Mouse (Mus musculus) lung, adult 2 months (tissue): Measurements from ENCODE around the gene Tmem108.

Experiments used
- CTCF ChIP-seq: fragments of 200-500 bp; IDR thresholded peaks from 2 replicates; pipeline ENCODE4 v1.5.1; 2011; ENCODE audit warnings: mild to moderate bottlenecking, low read length, control low read depth; ENCODE audit not compliant: insufficient read depth
- POLR2A ChIP-seq: fragments of 200-500 bp; IDR thresholded peaks from 2 replicates; pipeline ENCODE4 v1.6.1; 2011; ENCODE audit warnings: low read depth, mild to moderate bottlenecking, control low read depth, low read length, borderline replicate concordance; ENCODE audit errors: extremely low read depth

GRCm38 (mm10) chr9:103675721-103676480 is 85.7 kb downstream of the Tmem108 start:
- TF ChIP-seq CTCF (no peak), POLR2A (no peak)
